Mouse (Mus musculus): Measurements from ENCODE around the gene Gm43951. TPM values are rescaled to one million over a fixed set of nuclear protein-coding genes. Genes with fewer than 3 reads are reported as not detected.

Gm43951 gene
- polyA plus RNA-seq, 1 experiment: not detected

- Histone ChIP-seq H3K27ac (replicated peaks; ENCODE audit: low read depth, low read length) (peak within 1 kb of the TSS; percentile 77), H3K4me3 (ENCODE audit: insufficient read depth, low read depth, low read length) (peak within 1 kb of the TSS; percentile 86), H3K4me1 (ENCODE audit: control insufficient read depth, insufficient read depth, insufficient read length, low read length) (no peaks in the 10 kb centered on the region; the same call in 1 of the 2 replicates)
Measured at GRCm38 (mm10) chr11:72215410-72215797, 8.8 kb upstream of the Gm43951 start, which contains the start of gene Med31. TSS of gene Med31 (minus strand) at chr11:72215592.

- H3K4me1 ChIP-seq (ENCODE audit: control insufficient read depth, insufficient read depth, insufficient read length, low read length): no peaks in the 10 kb centered on the region; the same call in 1 of the 2 replicates
- peak overlapping the region; percentile 86 for H3K4me3 ChIP-seq (ENCODE audit: insufficient read depth, low read depth, low read length)
- H3K27ac ChIP-seq (replicated peaks; ENCODE audit: low read depth, low read length): peak overlapping the region; percentile 77
Measured at GRCm38 (mm10) chr11:72214591-72215409, 8.2 kb upstream of the Gm43951 start.

GRCm38 (mm10) chr11:72207834-72208377 is 1.3 kb upstream of the Gm43951 start:
- H3K4me3 ChIP-seq (ENCODE audit: insufficient read depth, low read depth, low read length): peak overlapping the region; percentile 99
- H3K4me1 ChIP-seq (ENCODE audit: control insufficient read depth, insufficient read depth, insufficient read length, low read length): peaks cover 12% of the 10 kb centered on the region
- H3K27ac ChIP-seq (replicated peaks; ENCODE audit: low read depth, low read length): peak overlapping the region; percentile 80

- H3K4me1 ChIP-seq (ENCODE audit: control insufficient read depth, insufficient read depth, insufficient read length, low read length): peaks cover 12% of the 10 kb centered on the region
- peak within 1 kb of the TSS; percentile 99 for H3K4me3 ChIP-seq (ENCODE audit: insufficient read depth, low read depth, low read length)
- peak within 1 kb of the TSS; percentile 80 for H3K27ac ChIP-seq (replicated peaks; ENCODE audit: low read depth, low read length)
Measured at GRCm38 (mm10) chr11:72207204-72207833, 679 bp upstream of the Gm43951 start, which contains the start of the genes 4933427D14Rik and Txndc17. TSS of gene 4933427D14Rik (minus strand) at chr11:72207459. TSS of gene Txndc17 (plus strand) at chr11:72207547.

GRCm38 (mm10) chr11:72205256-72205655 is 1.4 kb downstream of the Gm43951 start:
- no peak overlapping the region for H3K27ac ChIP-seq (replicated peaks; ENCODE audit: low read depth, low read length)
- H3K4me3 ChIP-seq (ENCODE audit: insufficient read depth, low read depth, low read length): no peak overlapping the region
- H3K4me1 ChIP-seq (ENCODE audit: control insufficient read depth, insufficient read depth, insufficient read length, low read length): peaks cover 12% of the 10 kb centered on the region

GRCm38 (mm10) chr11:72203440-72203839 is 3.2 kb downstream of the Gm43951 start:
- Histone ChIP-seq H3K4me3 (ENCODE audit: insufficient read depth, low read depth, low read length) (no peak overlapping the region), H3K27ac (replicated peaks; ENCODE audit: low read depth, low read length) (no peak overlapping the region), H3K4me1 (ENCODE audit: control insufficient read depth, insufficient read depth, insufficient read length, low read length) (peaks cover 12% of the 10 kb centered on the region)

GRCm38 (mm10) chr11:72196506-72196905 is 10.1 kb downstream of the Gm43951 start:
- peaks cover 6% of the 10 kb centered on the region; the same call in 1 of the 2 replicates for H3K4me1 ChIP-seq (ENCODE audit: control insufficient read depth, insufficient read depth, insufficient read length, low read length)
- H3K27ac ChIP-seq (replicated peaks; ENCODE audit: low read depth, low read length): peak overlapping the region; percentile 86
- no peak overlapping the region for H3K4me3 ChIP-seq (ENCODE audit: insufficient read depth, low read depth, low read length)

GRCm38 (mm10) chr11:72194259-72194658 is 12.4 kb downstream of the Gm43951 start:
- peaks cover 6% of the 10 kb centered on the region; the same call in 1 of the 2 replicates for H3K4me1 ChIP-seq (ENCODE audit: control insufficient read depth, insufficient read depth, insufficient read length, low read length)
- no peak overlapping the region for H3K27ac ChIP-seq (replicated peaks; ENCODE audit: low read depth, low read length)
- no peak overlapping the region for H3K4me3 ChIP-seq (ENCODE audit: insufficient read depth, low read depth, low read length)

GRCm38 (mm10) chr11:72190857-72191256 is 15.8 kb downstream of the Gm43951 start:
- no peak overlapping the region for H3K4me3 ChIP-seq (ENCODE audit: insufficient read depth, low read depth, low read length)
- H3K4me1 ChIP-seq (ENCODE audit: control insufficient read depth, insufficient read depth, insufficient read length, low read length): no peaks in the 10 kb centered on the region
- H3K27ac ChIP-seq (replicated peaks; ENCODE audit: low read depth, low read length): no peak overlapping the region

- H3K27ac ChIP-seq (replicated peaks; ENCODE audit: low read depth, low read length): no peak overlapping the region
- H3K4me1 ChIP-seq (ENCODE audit: control insufficient read depth, insufficient read depth, insufficient read length, low read length): no peaks in the 10 kb centered on the region
- no peak overlapping the region for H3K4me3 ChIP-seq (ENCODE audit: insufficient read depth, low read depth, low read length)
Measured at GRCm38 (mm10) chr11:72184252-72184651, 22.4 kb downstream of the Gm43951 start.

- H3K4me1 ChIP-seq (ENCODE audit: control insufficient read depth, insufficient read depth, insufficient read length, low read length): no peaks in the 10 kb centered on the region
- H3K27ac ChIP-seq (replicated peaks; ENCODE audit: low read depth, low read length): no peak overlapping the region
Measured at GRCm38 (mm10) chr11:72181136-72181535, 25.5 kb downstream of the Gm43951 start.

GRCm38 (mm10) chr11:72180556-72180955 is 26.1 kb downstream of the Gm43951 start:
- no peak overlapping the region for H3K27ac ChIP-seq (replicated peaks; ENCODE audit: low read depth, low read length)
- H3K4me1 ChIP-seq (ENCODE audit: control insufficient read depth, insufficient read depth, insufficient read length, low read length): no peaks in the 10 kb centered on the region
- no peak overlapping the region for H3K4me3 ChIP-seq (ENCODE audit: insufficient read depth, low read depth, low read length)

More at GRCm38 (mm10) chr11:72181136-72181535, 25.5 kb downstream of the Gm43951 start:
- no peak overlapping the region for H3K4me3 ChIP-seq (ENCODE audit: insufficient read depth, low read depth, low read length)

- Histone ChIP-seq H3K4me3 (ENCODE audit: insufficient read depth, low read depth, low read length) (no peak overlapping the region), H3K27ac (replicated peaks; ENCODE audit: low read depth, low read length) (no peak overlapping the region), H3K4me1 (ENCODE audit: control insufficient read depth, insufficient read depth, insufficient read length, low read length) (no peaks in the 10 kb centered on the region)
Measured at GRCm38 (mm10) chr11:72176553-72176952, 30.1 kb downstream of the Gm43951 start.

GRCm38 (mm10) chr11:72175966-72176365 is 30.7 kb downstream of the Gm43951 start:
- H3K4me3 ChIP-seq (ENCODE audit: insufficient read depth, low read depth, low read length): no peak overlapping the region
- no peak overlapping the region for H3K27ac ChIP-seq (replicated peaks; ENCODE audit: low read depth, low read length)
- H3K4me1 ChIP-seq (ENCODE audit: control insufficient read depth, insufficient read depth, insufficient read length, low read length): no peaks in the 10 kb centered on the region

- H3K4me1 ChIP-seq (ENCODE audit: control insufficient read depth, insufficient read depth, insufficient read length, low read length): no peaks in the 10 kb centered on the region
- no peak overlapping the region for H3K4me3 ChIP-seq (ENCODE audit: insufficient read depth, low read depth, low read length)
- no peak overlapping the region for H3K27ac ChIP-seq (replicated peaks; ENCODE audit: low read depth, low read length)
Measured at GRCm38 (mm10) chr11:72174721-72175120, 31.9 kb downstream of the Gm43951 start.
